Mouse (Mus musculus): Measurements from ENCODE around the gene Ap2m1. TPM values are rescaled to one million over a fixed set of nuclear protein-coding genes. Genes with fewer than 3 reads are reported as not detected.
"Not testable (repeated sequence)": the region's sequence is repeated elsewhere in the genome, so short reads cannot be mapped to it uniquely, and the experiment has no call there.

Gene Ap2m1
- polyA plus RNA-seq (2015; fragmentation: Nextera tagmentation; extraction: Ambion mirVana) = 440 and 469 TPM in 2 replicates

- H3K4me1 ChIP-seq (replicated peaks) = peaks cover 28% of the 10 kb centered on the region
- H3K27ac ChIP-seq = peak within 1 kb of the TSS; percentile 87
- under 1% methylated on average over 52 of the region's 52 CpGs for whole genome bisulfite sequencing
- H3K36me3 ChIP-seq = peaks cover 53% of the 10 kb centered on the region
- ATAC-seq (replicated peaks; ENCODE audit: insufficient number of reproducible peaks, insufficient read depth, low FRiP score, low read depth) = peak; percentile 96
- peak within 1 kb of the TSS; percentile 79 for H3K4me3 ChIP-seq
- H3K9ac ChIP-seq = peak within 1 kb of the TSS; percentile 93
- no peaks in the 10 kb centered on the region for H3K27me3 ChIP-seq
- H3K9me3 ChIP-seq (replicated peaks) = no peaks in the 10 kb centered on the region
- H3K4me2 ChIP-seq = peak within 1 kb of the TSS; percentile 82
These were observed at the start of gene Ap2m1 for GRCm38 (mm10) chr16:20535296-20536080. Gene Ap2m1 (plus strand): TSS chr16:20535478.

- Histone ChIP-seq H3K36me3 (no peaks in the 10 kb centered on the region), H3K27me3 (no peaks in the 10 kb centered on the region), H3K4me2 (no peak overlapping the region), H3K9me3 (replicated peaks) (no peaks in the 10 kb centered on the region), H3K4me3 (no peak overlapping the region), H3K4me1 (replicated peaks) (no peaks in the 10 kb centered on the region), H3K27ac (no peak overlapping the region), H3K9ac (no peak overlapping the region)
- 63% methylated on average over 3 of the region's 3 CpGs for WGBS
- ATAC-seq (replicated peaks; ENCODE audit: insufficient number of reproducible peaks, insufficient read depth, low FRiP score, low read depth) = no peak
These were observed 49.2 kb upstream of the Ap2m1 start for GRCm38 (mm10) chr16:20486048-20486447.

- ATAC-seq (replicated peaks; ENCODE audit: insufficient number of reproducible peaks, insufficient read depth, low FRiP score, low read depth) = no peak
- H3K36me3 ChIP-seq = no peaks in the 10 kb centered on the region
- no peak overlapping the region for H3K9ac ChIP-seq
- H3K4me1 ChIP-seq (replicated peaks) = no peaks in the 10 kb centered on the region
- no peak overlapping the region for H3K27ac ChIP-seq
- 80% methylated on average over 1 of the region's 1 CpGs for WGBS
- no peaks in the 10 kb centered on the region for H3K27me3 ChIP-seq
- H3K9me3 ChIP-seq (replicated peaks) = no peaks in the 10 kb centered on the region
- no peak overlapping the region for H3K4me2 ChIP-seq
- H3K4me3 ChIP-seq = no peak overlapping the region
These were observed 47.1 kb upstream of the Ap2m1 start for GRCm38 (mm10) chr16:20488151-20488550.

- not testable (repeated sequence) for H3K9me3 ChIP-seq (replicated peaks); H3K36me3 ChIP-seq; H3K9ac ChIP-seq; H3K27ac ChIP-seq; ATAC-seq (replicated peaks; ENCODE audit: insufficient number of reproducible peaks, insufficient read depth, low FRiP score, low read depth); H3K4me1 ChIP-seq (replicated peaks); H3K4me3 ChIP-seq; H3K4me2 ChIP-seq; H3K27me3 ChIP-seq
- 85% methylated on average over 9 of the region's 9 CpGs for WGBS
These were observed 46.5 kb upstream of the Ap2m1 start for GRCm38 (mm10) chr16:20488751-20489150.

- no peak overlapping the region for H3K4me3 ChIP-seq
- H3K9me3 ChIP-seq (replicated peaks) = no peaks in the 10 kb centered on the region
- WGBS = 69% methylated on average over 2 of the region's 2 CpGs
- H3K36me3 ChIP-seq = no peaks in the 10 kb centered on the region
- no peak for ATAC-seq (replicated peaks; ENCODE audit: insufficient number of reproducible peaks, insufficient read depth, low FRiP score, low read depth)
- no peaks in the 10 kb centered on the region for H3K27me3 ChIP-seq
- H3K27ac ChIP-seq = no peak overlapping the region
- no peak overlapping the region for H3K4me2 ChIP-seq
- no peaks in the 10 kb centered on the region for H3K4me1 ChIP-seq (replicated peaks)
- H3K9ac ChIP-seq = no peak overlapping the region
These were observed 46.0 kb upstream of the Ap2m1 start for GRCm38 (mm10) chr16:20489233-20489632.

- no peak overlapping the region for H3K4me2 ChIP-seq
- H3K9me3 ChIP-seq (replicated peaks) = no peaks in the 10 kb centered on the region
- H3K27me3 ChIP-seq = no peaks in the 10 kb centered on the region
- no peaks in the 10 kb centered on the region for H3K36me3 ChIP-seq
- no peak overlapping the region for H3K9ac ChIP-seq
- no peaks in the 10 kb centered on the region for H3K4me1 ChIP-seq (replicated peaks)
- ATAC-seq (replicated peaks; ENCODE audit: insufficient number of reproducible peaks, insufficient read depth, low FRiP score, low read depth) = peak; percentile 64; the same call in 1 of the 2 replicates
- no peak overlapping the region for H3K4me3 ChIP-seq
- WGBS = 49% methylated on average over 2 of the region's 2 CpGs
- H3K27ac ChIP-seq = no peak overlapping the region
These were observed 44.7 kb upstream of the Ap2m1 start for GRCm38 (mm10) chr16:20490581-20490980.

- Histone ChIP-seq H3K4me3 (no peak overlapping the region), H3K27me3 (no peaks in the 10 kb centered on the region), H3K9ac (no peak overlapping the region), H3K36me3 (no peaks in the 10 kb centered on the region), H3K27ac (no peak overlapping the region), H3K9me3 (replicated peaks) (no peaks in the 10 kb centered on the region), H3K4me1 (replicated peaks) (no peaks in the 10 kb centered on the region), H3K4me2 (no peak overlapping the region)
- ATAC-seq (replicated peaks; ENCODE audit: insufficient number of reproducible peaks, insufficient read depth, low FRiP score, low read depth) = no peak
- 48% methylated on average over 2 of the region's 2 CpGs for WGBS
These were observed 44.0 kb upstream of the Ap2m1 start for GRCm38 (mm10) chr16:20491301-20491700.

- H3K4me3 ChIP-seq = no peak overlapping the region
- 62% methylated on average over 2 of the region's 2 CpGs for WGBS
- no peak overlapping the region for H3K9ac ChIP-seq
- H3K4me1 ChIP-seq (replicated peaks) = peaks cover 5% of the 10 kb centered on the region; the same call in 1 of the 2 replicates
- no peaks in the 10 kb centered on the region for H3K27me3 ChIP-seq
- H3K36me3 ChIP-seq = no peaks in the 10 kb centered on the region
- no peak overlapping the region for H3K4me2 ChIP-seq
- H3K9me3 ChIP-seq (replicated peaks) = no peaks in the 10 kb centered on the region
- no peak for ATAC-seq (replicated peaks; ENCODE audit: insufficient number of reproducible peaks, insufficient read depth, low FRiP score, low read depth)
- H3K27ac ChIP-seq = no peak overlapping the region
These were observed 41.8 kb upstream of the Ap2m1 start for GRCm38 (mm10) chr16:20493452-20493851.

GRCm38 (mm10) chr16:20496671-20497600 is 38.3 kb upstream of the Ap2m1 start:
- peak overlapping the region; percentile 40 for H3K9ac ChIP-seq
- H3K4me2 ChIP-seq = peak overlapping the region; percentile 73
- ATAC-seq (replicated peaks; ENCODE audit: insufficient number of reproducible peaks, insufficient read depth, low FRiP score, low read depth) = no peak
- H3K9me3 ChIP-seq (replicated peaks) = no peaks in the 10 kb centered on the region
- H3K27me3 ChIP-seq = no peaks in the 10 kb centered on the region
- H3K4me1 ChIP-seq (replicated peaks) = peaks cover 15% of the 10 kb centered on the region
- peaks cover 13% of the 10 kb centered on the region for H3K36me3 ChIP-seq
- H3K27ac ChIP-seq = peak overlapping the region; percentile 18; the same call in 1 of the 2 replicates
- peak overlapping the region; percentile 41 for H3K4me3 ChIP-seq
- WGBS = 14% methylated on average over 25 of the region's 25 CpGs

- peak overlapping the region; percentile 80 for H3K27ac ChIP-seq
- H3K9me3 ChIP-seq (replicated peaks) = no peaks in the 10 kb centered on the region
- H3K4me2 ChIP-seq = peak overlapping the region; percentile 83
- WGBS = 9% methylated on average over 16 of the region's 16 CpGs
- H3K36me3 ChIP-seq = peaks cover 25% of the 10 kb centered on the region
- no peak; the same call in 1 of the 2 replicates for ATAC-seq (replicated peaks; ENCODE audit: insufficient number of reproducible peaks, insufficient read depth, low FRiP score, low read depth)
- H3K27me3 ChIP-seq = no peaks in the 10 kb centered on the region
- H3K4me1 ChIP-seq (replicated peaks) = peaks cover 15% of the 10 kb centered on the region
- peak overlapping the region; percentile 94 for H3K9ac ChIP-seq
- peak overlapping the region; percentile 86 for H3K4me3 ChIP-seq
These were observed 37.1 kb upstream of the Ap2m1 start for GRCm38 (mm10) chr16:20497980-20498676.

All from heart, embryonic 15.5 days (tissue).